Comparison of ENCODE assay signal across 8 mouse cellular contexts in the genomic region with DNA sequence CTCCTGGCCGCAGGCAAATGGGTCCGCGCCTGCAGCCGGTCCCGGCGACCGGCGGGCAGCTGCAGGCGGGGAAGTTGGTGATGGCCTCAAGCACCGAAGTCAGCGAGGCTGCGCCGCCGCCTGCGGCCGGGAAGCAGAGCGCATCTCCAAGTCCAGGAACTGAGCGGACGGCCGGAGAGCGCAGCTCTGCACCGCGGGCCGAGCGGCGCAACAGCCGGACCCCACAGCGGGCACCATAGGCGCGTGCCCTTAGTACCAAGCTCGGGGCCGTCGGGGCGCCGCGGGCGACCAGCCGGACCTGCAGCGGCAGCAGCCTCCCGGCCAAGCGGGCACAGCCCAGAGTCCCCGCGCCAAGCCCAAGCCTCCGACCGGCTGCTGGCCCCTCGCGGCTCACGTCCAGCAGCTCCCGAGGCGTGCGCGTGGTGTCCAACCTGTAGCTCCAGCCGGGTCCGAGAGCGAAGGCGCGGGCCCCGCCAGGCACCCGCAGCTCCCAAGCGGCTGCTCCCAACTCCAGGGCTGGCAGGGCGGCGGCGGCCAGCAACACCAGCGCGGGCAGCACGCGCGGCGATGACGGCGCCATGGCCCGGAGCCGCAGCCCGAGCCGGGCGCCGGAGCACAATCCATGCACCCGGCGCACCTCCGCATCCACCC. TPM values are rescaled to one million over a fixed set of nuclear protein-coding genes. Genes with fewer than 3 reads are reported as not detected.
DNase-seq lines count a peak whose midpoint lies in the region; ATAC-seq lines count a peak whose summit lies in the region.

A gene (minus strand): TSS at position 587 of the 651 bp plus-strand sequence.

- peaks cover 5% of the 10 kb centered on the region; the same call in 1 of the 2 replicates for H3K4me1 ChIP-seq in hindbrain, embryonic 11.5 days (replicated peaks; ENCODE audit: control insufficient read depth, insufficient read depth, low read length)
- peaks cover 11% of the 10 kb centered on the region for H3K4me1 ChIP-seq in liver, embryonic 11.5 days (replicated peaks; ENCODE audit: control insufficient read depth, insufficient read depth, low read length)
- peaks cover 22% of the 10 kb centered on the region for H3K4me1 ChIP-seq in neural tube, embryonic 15.5 days

- no peaks in the 10 kb centered on the region; the same call in 1 of the 2 replicates for H3K9me3 ChIP-seq in hindbrain, embryonic 11.5 days (ENCODE audit: control insufficient read depth, low read length)
- peaks cover 3% of the 10 kb centered on the region for H3K9me3 ChIP-seq in liver, embryonic 11.5 days (ENCODE audit: control insufficient read depth, low read length)
- H3K9me3 ChIP-seq in neural tube, embryonic 15.5 days (replicated peaks), result no peaks in the 10 kb centered on the region

- peak; percentile 29 for ATAC-seq in hindbrain, embryonic 11.5 days (ENCODE audit: low FRiP score)
- ATAC-seq in liver, embryonic 11.5 days (replicated peaks; ENCODE audit: low FRiP score), result no peak
- 0 out of 2 replicates have a peak, but pooled peaks have one; percentile 26 for ATAC-seq in neural tube, embryonic 15.5 days (ENCODE audit: low FRiP score)

- H3K27ac ChIP-seq in hindbrain, embryonic 11.5 days (ENCODE audit: low read depth, low read length), result peak within 1 kb of the TSS; percentile 37
- H3K27ac ChIP-seq in liver, embryonic 11.5 days (ENCODE audit: low read depth, low read length), result no peak within 1 kb of the TSS
- peak within 1 kb of the TSS; percentile 54 for H3K27ac ChIP-seq in neural tube, embryonic 15.5 days (replicated peaks)

- peak; percentile 27 for DNase-seq in kidney, adult 11 months
- DNase-seq in kidney, adult 8-10 months, result no peak
- peak; percentile 65 for DNase-seq in embryo, embryonic 10 days (ENCODE audit: low spot score)
- DNase-seq in hindbrain, embryonic 11.5 days (ENCODE audit: low spot score), result peak; percentile 72
- DNase-seq in liver, embryonic 11.5 days (ENCODE audit: low spot score), result no peak
- no peak for DNase-seq in c-Kit-positive CD71-positive TER-119-positive erythroid progenitor cells, embryonic 14.5 days (ENCODE audit: low spot score)
- DNase-seq in cerebellum, adult 11 months, result no peak

- H3K4me2 ChIP-seq in hindbrain, embryonic 11.5 days (replicated peaks; ENCODE audit: low read depth, low read length), result peak within 1 kb of the TSS; percentile 91
- peak within 1 kb of the TSS; percentile 80 for H3K4me2 ChIP-seq in liver, embryonic 11.5 days
- peak within 1 kb of the TSS; percentile 90 for H3K4me2 ChIP-seq in neural tube, embryonic 15.5 days

- peak within 1 kb of the TSS; percentile 61 for H3K9ac ChIP-seq in hindbrain, embryonic 11.5 days (ENCODE audit: low read depth, low read length)
- H3K9ac ChIP-seq in liver, embryonic 11.5 days (ENCODE audit: low read depth, low read length), result no peak within 1 kb of the TSS
- peak within 1 kb of the TSS; percentile 37 for H3K9ac ChIP-seq in neural tube, embryonic 15.5 days (replicated peaks)

- peak within 1 kb of the TSS; percentile 58 for H3K4me3 ChIP-seq in hindbrain, embryonic 11.5 days (ENCODE audit: low read depth, low read length)
- peak within 1 kb of the TSS; percentile 54 for H3K4me3 ChIP-seq in liver, embryonic 11.5 days (ENCODE audit: low read depth, low read length)
- H3K4me3 ChIP-seq in neural tube, embryonic 15.5 days (replicated peaks), result peak within 1 kb of the TSS; percentile 49

- under 1% methylated on average over 54 of the region's 80 CpGs for WGBS in hindbrain, embryonic 11.5 days
- WGBS in liver, embryonic 11.5 days, result 2% methylated on average over 79 of the region's 80 CpGs
- under 1% methylated on average over 76 of the region's 80 CpGs for WGBS in neural tube, embryonic 15.5 days

- H3K27me3 ChIP-seq in hindbrain, embryonic 11.5 days (ENCODE audit: control insufficient read depth, insufficient read depth, low read length), result peaks cover 17% of the 10 kb centered on the region
- H3K27me3 ChIP-seq in liver, embryonic 11.5 days (replicated peaks; ENCODE audit: control insufficient read depth, insufficient read depth, low read length), result peaks cover 72% of the 10 kb centered on the region
- peaks cover 38% of the 10 kb centered on the region for H3K27me3 ChIP-seq in neural tube, embryonic 15.5 days (replicated peaks)

- H3K36me3 ChIP-seq in hindbrain, embryonic 11.5 days (ENCODE audit: control insufficient read depth, insufficient read depth, low read length), result peaks cover 13% of the 10 kb centered on the region; the same call in 1 of the 2 replicates
- H3K36me3 ChIP-seq in liver, embryonic 11.5 days (ENCODE audit: control insufficient read depth, insufficient read depth, low read length), result peaks cover 2% of the 10 kb centered on the region; the same call in 1 of the 2 replicates
- no peaks in the 10 kb centered on the region for H3K36me3 ChIP-seq in neural tube, embryonic 15.5 days

RNA-seq across cellular contexts. Expression of the gene that starts here (rescaled TPM):
- 4.6 and 5.1 TPM in 2 replicates for polyA plus RNA-seq in hindbrain, embryonic 11.5 days (2014; fragmentation: Nextera tagmentation; extraction: Ambion mirVana)
- 0.53 and 1.4 TPM in 2 replicates for polyA plus RNA-seq in liver, embryonic 11.5 days (2014; fragmentation: Nextera tagmentation; extraction: Ambion mirVana)
- 0.88 and 1.4 TPM in 2 replicates for polyA plus RNA-seq in neural tube, embryonic 15.5 days (2015; fragmentation: Nextera tagmentation; extraction: Ambion mirVana)

Comparison
In these comparisons a context has a peak if more than half of its experiments do, and no peak if none do; other contexts are left out.
1. DNase-seq: peak in kidney, adult 11 months (single experiment), embryo, embryonic 10 days (single experiment) and hindbrain, embryonic 11.5 days (single experiment); none in kidney, adult 8-10 months (0 of 2), liver, embryonic 11.5 days (single experiment), c-Kit-positive CD71-positive TER-119-positive erythroid progenitor cells, embryonic 14.5 days (single experiment) and cerebellum, adult 11 months (single experiment).
2. Peak in every context shown above with its lines, with median percentiles within 50 percentile points of each other: H3K4me2 ChIP-seq and H3K4me3 ChIP-seq.